Mouse (Mus musculus) spleen, adult 2 months (tissue): ENCODE measurements around the gene Lzts3.

Experiments used
- CTCF ChIP-seq: fragments of 200-500 bp; IDR thresholded peaks from 2 replicates; pipeline ENCODE4 v1.5.1; 2011; ENCODE audit warnings: mild to moderate bottlenecking, inconsistent platforms; ENCODE audit not compliant: insufficient read depth, insufficient read length, insufficient replicate concordance; ENCODE audit errors: extremely low read depth
- POLR2A ChIP-seq: fragments of 200-500 bp; IDR thresholded peaks from 2 replicates; pipeline ENCODE4 v1.6.1; 2011; ENCODE audit warnings: low read depth, low read length, inconsistent platforms

DNA sequence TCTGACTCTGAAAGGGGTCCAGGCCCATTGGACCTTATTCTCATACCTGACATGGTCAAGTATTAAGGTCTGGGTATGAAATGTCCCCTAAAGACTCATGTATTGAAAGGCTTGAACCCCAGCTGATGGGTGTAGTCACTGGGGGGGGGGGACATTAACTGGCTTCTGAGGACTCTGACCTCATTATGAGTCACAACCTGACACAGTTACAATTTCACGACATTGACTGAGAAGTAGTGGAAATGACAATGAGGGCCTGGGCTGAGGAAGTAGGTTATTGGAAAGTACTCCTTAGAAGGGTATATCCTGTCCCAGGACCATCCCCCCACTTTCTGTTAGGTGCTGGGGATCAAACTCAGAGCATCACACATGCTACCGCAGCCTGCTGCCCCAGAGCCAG, 46.4 kb upstream of the Lzts3 start:
- TF ChIP-seq POLR2A, result no peak
- no peak for TF ChIP-seq CTCF
